Comparison of ENCODE assay signal across 8 mouse cellular contexts in genomic region chr6:54992734-54993260, GRCm38 (mm10). TPM values are rescaled to one million over a fixed set of nuclear protein-coding genes. Genes with fewer than 3 reads are reported as not detected.
DNase-seq lines count a peak whose midpoint lies in the region; ATAC-seq and TF ChIP-seq lines count a peak whose summit lies in the region.

Ggct (minus strand) TSS chr6:54992950.

- TF ChIP-seq CTCF in kidney, postnatal 0 days (IDR thresholded peaks at IDR 0.05; ENCODE audit: low read depth): peak; percentile 74

- peak; percentile 100 for ATAC-seq in erythroid progenitor cell, adult 5-6 weeks (replicated peaks; ENCODE audit: low FRiP score, poor library complexity, severe bottlenecking)
- peak; percentile 100 for ATAC-seq in heart, embryonic 12.5 days (ENCODE audit: insufficient number of reproducible peaks, low FRiP score)
- peak; percentile 100 for ATAC-seq in kidney, postnatal 0 days (replicated peaks; ENCODE audit: low FRiP score, low read depth)
- peak; percentile 100 for ATAC-seq in liver, embryonic 11.5 days (replicated peaks; ENCODE audit: low FRiP score)
- peak; percentile 100 for ATAC-seq in stomach, embryonic 14.5 days (ENCODE audit: insufficient number of reproducible peaks, insufficient read depth, low FRiP score, low read depth)

- no peaks in the 10 kb centered on the region for H3K36me3 ChIP-seq in heart, embryonic 12.5 days
- no peaks in the 10 kb centered on the region for H3K36me3 ChIP-seq in kidney, postnatal 0 days (ENCODE audit: insufficient read depth, low read length)
- H3K36me3 ChIP-seq in liver, embryonic 11.5 days (ENCODE audit: control insufficient read depth, insufficient read depth, low read length): no peaks in the 10 kb centered on the region
- H3K36me3 ChIP-seq in stomach, embryonic 14.5 days (ENCODE audit: control insufficient read depth, insufficient read depth, low read length): no peaks in the 10 kb centered on the region

- WGBS in heart, embryonic 12.5 days: under 1% methylated on average over 41 of the region's 41 CpGs
- WGBS in kidney, postnatal 0 days: under 1% methylated on average over 41 of the region's 41 CpGs
- WGBS in liver, embryonic 11.5 days: 1% methylated on average over 41 of the region's 41 CpGs
- under 1% methylated on average over 41 of the region's 41 CpGs for WGBS in stomach, embryonic 14.5 days

- peak within 1 kb of the TSS; percentile 72 for H3K9ac ChIP-seq in heart, embryonic 12.5 days
- peak within 1 kb of the TSS; percentile 35; the same call in 1 of the 2 replicates for H3K9ac ChIP-seq in kidney, postnatal 0 days (ENCODE audit: low read depth, low read length)
- H3K9ac ChIP-seq in liver, embryonic 11.5 days (ENCODE audit: low read depth, low read length): peak within 1 kb of the TSS; percentile 68
- H3K9ac ChIP-seq in stomach, embryonic 14.5 days (replicated peaks; ENCODE audit: low read depth, low read length): no peak within 1 kb of the TSS

- no peaks in the 10 kb centered on the region for H3K27me3 ChIP-seq in heart, embryonic 12.5 days (replicated peaks)
- H3K27me3 ChIP-seq in kidney, postnatal 0 days (ENCODE audit: insufficient read depth, low read length): no peaks in the 10 kb centered on the region
- no peaks in the 10 kb centered on the region for H3K27me3 ChIP-seq in liver, embryonic 11.5 days (replicated peaks; ENCODE audit: control insufficient read depth, insufficient read depth, low read length)
- no peaks in the 10 kb centered on the region for H3K27me3 ChIP-seq in stomach, embryonic 14.5 days (ENCODE audit: control insufficient read depth, insufficient read depth, low read length)

- H3K4me1 ChIP-seq in heart, embryonic 12.5 days (replicated peaks): peaks cover 13% of the 10 kb centered on the region
- H3K4me1 ChIP-seq in kidney, postnatal 0 days (replicated peaks; ENCODE audit: insufficient read depth, low read length): no peaks in the 10 kb centered on the region
- peaks cover 14% of the 10 kb centered on the region for H3K4me1 ChIP-seq in liver, embryonic 11.5 days (replicated peaks; ENCODE audit: control insufficient read depth, insufficient read depth, low read length)
- no peaks in the 10 kb centered on the region for H3K4me1 ChIP-seq in stomach, embryonic 14.5 days (ENCODE audit: control insufficient read depth, insufficient read depth, low read length)

- no peak within 1 kb of the TSS for H3K27ac ChIP-seq in heart, embryonic 12.5 days (ENCODE audit: poor library complexity, severe bottlenecking)
- no peak within 1 kb of the TSS for H3K27ac ChIP-seq in kidney, postnatal 0 days
- H3K27ac ChIP-seq in liver, embryonic 11.5 days (ENCODE audit: low read depth, low read length): no peak within 1 kb of the TSS
- peak within 1 kb of the TSS; percentile 15; the same call in 1 of the 2 replicates for H3K27ac ChIP-seq in stomach, embryonic 14.5 days (ENCODE audit: low read length)

- no peaks in the 10 kb centered on the region for H3K9me3 ChIP-seq in heart, embryonic 12.5 days (replicated peaks)
- H3K9me3 ChIP-seq in kidney, postnatal 0 days (replicated peaks; ENCODE audit: low read length): no peaks in the 10 kb centered on the region
- no peaks in the 10 kb centered on the region for H3K9me3 ChIP-seq in liver, embryonic 11.5 days (ENCODE audit: control insufficient read depth, low read length)
- no peaks in the 10 kb centered on the region for H3K9me3 ChIP-seq in stomach, embryonic 14.5 days (ENCODE audit: control insufficient read depth, low read depth, low read length)

- DNase-seq in CD4-positive helper T cell, adult 2 months (ENCODE audit: low read depth, low spot score): peak; percentile 96
- DNase-seq in brain, embryonic 18.5 days (ENCODE audit: low read depth, low spot score): peak; percentile 91
- peak; percentile 99 for DNase-seq in kidney, postnatal 0 days (ENCODE audit: low spot score)
- peak; percentile 91 for DNase-seq in liver, embryonic 11.5 days (ENCODE audit: low spot score)
- DNase-seq in naive thymus-derived CD4-positive, alpha-beta T cell, adult 2 months (ENCODE audit: low read depth): peak; percentile 95

- peak within 1 kb of the TSS; percentile 95 for H3K4me2 ChIP-seq in heart, embryonic 12.5 days
- peak within 1 kb of the TSS; percentile 69 for H3K4me2 ChIP-seq in kidney, postnatal 0 days (ENCODE audit: low read length)
- H3K4me2 ChIP-seq in liver, embryonic 11.5 days: peak within 1 kb of the TSS; percentile 94
- H3K4me2 ChIP-seq in stomach, embryonic 14.5 days (replicated peaks; ENCODE audit: low read depth, low read length): peak within 1 kb of the TSS; percentile 72

- H3K4me3 ChIP-seq in heart, embryonic 12.5 days: peak within 1 kb of the TSS; percentile 56
- peak within 1 kb of the TSS; percentile 29 for H3K4me3 ChIP-seq in kidney, postnatal 0 days (replicated peaks; ENCODE audit: low read depth, low read length)
- H3K4me3 ChIP-seq in liver, embryonic 11.5 days (ENCODE audit: low read depth, low read length): peak within 1 kb of the TSS; percentile 66
- peak within 1 kb of the TSS; percentile 39 for H3K4me3 ChIP-seq in stomach, embryonic 14.5 days (ENCODE audit: low read depth, low read length)

RNA-seq across cellular contexts. Expression of gene Ggct, which starts in this region (rescaled TPM):
- total RNA-seq in erythroid progenitor cell, adult 5-6 weeks (2015; ENCODE audit: low replicate concordance): 6.8 TPM in 1 of 2 replicates, not detected in the other
- total RNA-seq in erythroid progenitor cell, adult 5-6 weeks (2017; ENCODE audit: low replicate concordance): 1.0 and 1.6 TPM in 2 replicates
- polyA plus RNA-seq in heart, embryonic 12.5 days (2016; fragmentation: Nextera tagmentation; extraction: Ambion mirVana): 5.8 and 6.9 TPM in 2 replicates
- polyA plus RNA-seq in kidney, postnatal 0 days (2015; fragmentation: Nextera tagmentation; extraction: Ambion mirVana): 17.7 and 17.9 TPM in 2 replicates
- 11.8 TPM in 2 replicates for polyA plus RNA-seq in liver, embryonic 11.5 days (2014; fragmentation: Nextera tagmentation; extraction: Ambion mirVana)
- polyA plus RNA-seq in stomach, embryonic 14.5 days (2014; fragmentation: Nextera tagmentation; extraction: Ambion mirVana): 7.9 and 10.1 TPM in 2 replicates
